Mouse (Mus musculus): Measurements from ENCODE around the gene Tgif1. TPM values are rescaled to one million over a fixed set of nuclear protein-coding genes. Genes with fewer than 3 reads are reported as not detected.
A peak's percentile ranks its signal among the peaks of the same experiment; 100 is the strongest.

Gene Tgif1
- polyA plus RNA-seq, 1 experiment from 2014 or later: 63.5 TPM

DNA sequence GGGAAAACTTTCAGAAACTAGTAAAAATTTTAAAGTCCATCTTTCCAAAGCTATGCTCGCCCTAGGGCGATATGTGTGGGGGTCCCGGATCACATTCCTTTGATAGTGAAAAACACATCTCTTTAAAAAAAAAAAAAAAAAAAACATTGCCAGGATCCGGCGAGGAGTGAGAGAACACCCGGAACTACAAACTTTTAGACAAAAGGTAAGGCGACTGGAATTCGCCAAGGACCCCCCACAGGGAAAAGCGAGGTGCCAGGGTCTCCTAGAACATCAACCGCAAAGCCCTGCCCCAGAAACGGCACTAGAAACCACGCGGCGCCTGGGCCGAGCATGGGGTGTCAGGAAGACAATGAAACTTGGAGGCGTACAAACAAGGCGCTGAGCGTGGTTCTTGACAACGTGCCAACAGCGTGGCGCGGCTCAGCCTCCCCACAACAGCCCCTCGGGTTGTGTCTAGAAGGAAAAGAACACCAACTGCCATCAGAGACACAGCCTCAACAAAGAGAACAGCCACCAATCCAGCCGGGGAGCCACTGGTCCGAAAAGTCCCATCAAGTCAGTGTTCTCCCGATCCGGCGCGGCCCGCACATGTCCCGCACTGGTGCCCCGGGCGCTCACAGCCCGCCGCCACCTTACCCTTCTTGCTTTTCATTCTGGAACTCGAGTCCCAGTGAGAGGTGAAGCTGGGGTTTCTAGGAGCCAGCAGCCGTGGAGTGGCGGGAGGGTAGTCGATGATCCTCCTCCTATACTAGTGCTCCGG lies 2.9 kb downstream of the Tgif1 start:
- ATAC-seq (replicated peaks; ENCODE audit: low FRiP score): peak; percentile 16
- H3K4me1 ChIP-seq (replicated peaks; ENCODE audit: control insufficient read depth, insufficient read depth, low read length): 0 out of 2 replicates have a peak, but pooled peaks cover 5% of the 10 kb centered on the region

DNA sequence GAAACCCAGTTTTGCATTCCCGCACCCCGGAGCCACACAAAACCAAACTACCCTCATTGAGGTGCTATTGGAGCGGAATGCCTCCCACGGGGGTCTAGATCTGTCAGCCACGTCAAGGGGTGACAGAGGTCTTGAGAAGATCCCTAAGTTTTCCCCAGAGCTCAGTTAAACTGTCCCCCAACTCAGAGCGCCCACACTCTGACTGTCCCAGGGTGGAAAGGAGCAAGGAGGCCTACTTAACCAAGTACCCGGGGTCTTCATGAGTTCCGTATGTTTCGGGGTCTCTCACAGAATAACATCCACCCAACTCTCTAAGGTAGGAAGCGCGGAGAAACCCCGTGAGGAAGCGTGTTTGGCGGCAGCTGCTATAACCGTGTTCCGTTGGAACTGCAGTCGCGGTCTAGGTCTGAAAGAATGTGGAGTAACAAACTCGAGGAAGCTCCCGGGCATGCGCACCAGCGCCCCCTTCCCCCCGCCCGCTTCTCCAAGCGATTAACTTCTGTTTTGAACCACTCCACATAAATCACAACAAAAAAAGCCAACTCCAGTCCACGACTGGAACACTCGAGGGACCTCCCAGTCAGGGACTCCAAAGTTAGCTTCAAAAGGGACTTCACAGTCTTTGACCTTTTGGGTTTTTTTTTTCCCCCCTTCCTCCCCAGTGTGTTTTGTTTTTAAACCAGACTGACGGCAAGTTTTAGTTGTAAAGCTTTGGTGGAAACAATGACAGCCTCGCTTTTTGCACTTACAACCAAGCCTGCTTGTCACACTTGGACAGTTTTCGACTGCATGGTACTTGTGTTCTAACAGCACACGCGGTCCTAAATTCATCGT lies 3.7 kb downstream of the Tgif1 start:
- peaks cover 2% of the 10 kb centered on the region; the same call in 1 of the 2 replicates for H3K36me3 ChIP-seq (ENCODE audit: control insufficient read depth, insufficient read depth, low read length)
- peak; percentile 93 for DNase-seq (ENCODE audit: low spot score)
- WGBS: under 1% methylated on average over 33 of the region's 33 CpGs
- no peaks in the 10 kb centered on the region for H3K9me3 ChIP-seq (ENCODE audit: control insufficient read depth, low read length)
- no peak; the same call in 1 of the 2 replicates for ATAC-seq (replicated peaks; ENCODE audit: low FRiP score)
- no peaks in the 10 kb centered on the region; the same call in 1 of the 2 replicates for H3K27me3 ChIP-seq (ENCODE audit: control insufficient read depth, insufficient read depth, low read length)
- H3K4me1 ChIP-seq (replicated peaks; ENCODE audit: control insufficient read depth, insufficient read depth, low read length): 0 out of 2 replicates have a peak, but pooled peaks cover 5% of the 10 kb centered on the region
- H3K9ac ChIP-seq (ENCODE audit: low read length): peak overlapping the region; percentile 87
- peak overlapping the region; percentile 64 for H3K4me2 ChIP-seq (ENCODE audit: low read depth, low read length, severe bottlenecking)
- peak overlapping the region; percentile 92 for H3K27ac ChIP-seq (ENCODE audit: low read depth, low read length)
- H3K4me3 ChIP-seq (ENCODE audit: low read depth, low read length): peak overlapping the region; percentile 49

More for the DNA sequence above, 2.9 kb downstream of the Tgif1 start:
- no peaks in the 10 kb centered on the region; the same call in 1 of the 2 replicates for H3K27me3 ChIP-seq (ENCODE audit: control insufficient read depth, insufficient read depth, low read length)
- H3K27ac ChIP-seq (ENCODE audit: low read depth, low read length): peak overlapping the region; percentile 92
- peak overlapping the region; percentile 49 for H3K4me3 ChIP-seq (ENCODE audit: low read depth, low read length)
- DNase-seq (ENCODE audit: low spot score): peak; percentile 85
- WGBS: under 1% methylated on average over 40 of the region's 40 CpGs
- H3K4me2 ChIP-seq (ENCODE audit: low read depth, low read length, severe bottlenecking): peak overlapping the region; percentile 64
- H3K36me3 ChIP-seq (ENCODE audit: control insufficient read depth, insufficient read depth, low read length): no peaks in the 10 kb centered on the region; the same call in 1 of the 2 replicates
- no peaks in the 10 kb centered on the region for H3K9me3 ChIP-seq (ENCODE audit: control insufficient read depth, low read length)
- peak overlapping the region; percentile 87 for H3K9ac ChIP-seq (ENCODE audit: low read length)

DNA sequence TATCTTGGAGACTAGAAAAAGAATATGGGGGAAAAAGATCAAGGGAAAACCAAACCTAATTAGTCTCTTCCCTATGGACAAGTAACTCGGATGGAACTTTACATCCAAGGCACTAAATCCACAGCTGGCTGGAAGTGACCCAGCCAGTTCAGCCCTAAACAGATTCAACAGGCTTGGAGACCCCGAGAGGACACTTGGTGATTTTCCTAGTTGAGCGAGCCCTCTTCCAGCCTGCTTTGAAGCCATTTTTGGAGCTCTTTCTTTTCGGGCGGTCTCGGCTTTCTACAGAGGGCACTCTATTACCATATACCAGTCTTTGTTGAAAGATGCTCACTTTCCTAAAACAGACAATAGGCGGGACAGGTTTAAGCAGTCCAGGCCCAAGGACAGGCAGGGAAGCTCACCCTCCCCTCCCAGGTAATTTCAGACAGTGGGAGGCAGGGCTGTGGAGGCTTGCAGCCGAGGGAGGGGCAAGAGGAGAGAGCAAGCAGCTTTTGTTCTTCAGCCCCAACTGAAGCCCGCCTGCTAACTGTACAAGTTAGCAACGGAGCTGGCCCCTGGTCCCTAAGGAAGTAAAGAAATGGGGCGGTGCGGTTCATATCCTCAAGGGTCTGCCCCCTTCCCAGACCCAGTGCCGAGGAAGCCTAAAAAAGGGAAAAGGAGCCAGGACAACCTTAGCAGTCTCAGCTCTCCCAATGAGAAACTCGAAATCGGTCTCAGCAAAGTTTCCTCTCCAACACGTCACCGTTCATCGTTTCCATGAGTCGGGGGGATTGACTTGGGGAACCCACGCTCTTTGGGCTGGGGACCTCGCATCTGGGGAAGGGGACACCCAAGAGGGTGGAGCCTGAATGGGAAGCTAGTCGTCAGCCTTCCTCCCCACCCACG lies 4.6 kb downstream of the Tgif1 start:
- peak overlapping the region; percentile 92 for H3K27ac ChIP-seq (ENCODE audit: low read depth, low read length)
- H3K4me3 ChIP-seq (ENCODE audit: low read depth, low read length): peak overlapping the region; percentile 49
- peak overlapping the region; percentile 64 for H3K4me2 ChIP-seq (ENCODE audit: low read depth, low read length, severe bottlenecking)
- WGBS: 0% methylated on average over 23 of the region's 23 CpGs
- H3K9me3 ChIP-seq (ENCODE audit: control insufficient read depth, low read length): no peaks in the 10 kb centered on the region
- DNase-seq (ENCODE audit: low spot score) (peak; percentile 74), ATAC-seq (replicated peaks; ENCODE audit: low FRiP score) (peak; percentile 31)
- H3K4me1 ChIP-seq (replicated peaks; ENCODE audit: control insufficient read depth, insufficient read depth, low read length): 0 out of 2 replicates have a peak, but pooled peaks cover 2% of the 10 kb centered on the region
- no peaks in the 10 kb centered on the region; the same call in 1 of the 2 replicates for H3K27me3 ChIP-seq (ENCODE audit: control insufficient read depth, insufficient read depth, low read length)
- H3K9ac ChIP-seq (ENCODE audit: low read length): peak overlapping the region; percentile 87
- peaks cover 4% of the 10 kb centered on the region; the same call in 1 of the 2 replicates for H3K36me3 ChIP-seq (ENCODE audit: control insufficient read depth, insufficient read depth, low read length)

DNA sequence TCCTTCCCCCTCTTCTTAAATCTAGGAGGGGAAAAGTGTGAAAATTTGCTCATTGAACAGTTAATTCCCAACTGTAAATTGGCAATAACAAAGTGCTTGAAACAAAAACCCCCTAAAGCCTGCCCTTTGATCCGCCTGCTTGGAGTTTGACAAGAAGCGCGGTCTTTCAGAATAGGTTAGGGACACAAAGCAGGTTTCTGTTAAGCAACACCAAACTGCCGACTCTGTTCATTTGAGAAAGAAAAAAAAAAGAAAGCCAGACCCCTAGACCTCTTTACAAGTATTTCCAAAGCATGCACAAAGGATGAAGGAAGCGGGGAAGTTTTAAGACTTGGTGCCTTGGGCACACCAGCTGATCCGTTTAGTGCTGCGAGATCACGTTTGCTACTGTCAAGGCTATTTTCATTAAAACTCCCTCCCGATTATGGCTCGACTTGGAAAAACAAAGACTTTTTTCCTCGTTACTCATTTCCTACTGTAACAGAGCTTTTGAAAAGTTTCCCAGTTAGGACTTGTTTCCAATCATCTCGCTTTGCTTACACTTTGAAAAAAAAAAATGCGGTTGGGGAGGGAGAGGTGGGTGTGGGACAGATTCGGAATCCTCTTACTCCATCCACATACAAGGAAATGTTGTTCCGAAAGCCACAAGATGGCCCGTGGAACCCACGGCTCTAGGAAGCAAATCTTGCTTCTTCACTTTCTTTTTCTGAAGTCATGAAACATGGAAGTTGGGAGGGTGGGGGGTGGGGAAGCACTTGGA lies 5.4 kb downstream of the Tgif1 start:
- Histone ChIP-seq H3K27ac (ENCODE audit: low read depth, low read length) (peak overlapping the region; percentile 92), H3K4me1 (replicated peaks; ENCODE audit: control insufficient read depth, insufficient read depth, low read length) (0 out of 2 replicates have a peak, but pooled peaks cover 2% of the 10 kb centered on the region), H3K4me3 (ENCODE audit: low read depth, low read length) (peak overlapping the region; percentile 49), H3K36me3 (ENCODE audit: control insufficient read depth, insufficient read depth, low read length) (peaks cover 4% of the 10 kb centered on the region; the same call in 1 of the 2 replicates), H3K9me3 (ENCODE audit: control insufficient read depth, low read length) (no peaks in the 10 kb centered on the region), H3K9ac (ENCODE audit: low read length) (peak overlapping the region; percentile 87; the same call in 1 of the 2 replicates), H3K4me2 (ENCODE audit: low read depth, low read length, severe bottlenecking) (peak overlapping the region; percentile 64), H3K27me3 (ENCODE audit: control insufficient read depth, insufficient read depth, low read length) (no peaks in the 10 kb centered on the region; the same call in 1 of the 2 replicates)
- ATAC-seq (replicated peaks; ENCODE audit: low FRiP score): no peak
- under 1% methylated on average over 17 of the region's 17 CpGs for WGBS
- peak; percentile 61 for DNase-seq (ENCODE audit: low spot score)

DNA sequence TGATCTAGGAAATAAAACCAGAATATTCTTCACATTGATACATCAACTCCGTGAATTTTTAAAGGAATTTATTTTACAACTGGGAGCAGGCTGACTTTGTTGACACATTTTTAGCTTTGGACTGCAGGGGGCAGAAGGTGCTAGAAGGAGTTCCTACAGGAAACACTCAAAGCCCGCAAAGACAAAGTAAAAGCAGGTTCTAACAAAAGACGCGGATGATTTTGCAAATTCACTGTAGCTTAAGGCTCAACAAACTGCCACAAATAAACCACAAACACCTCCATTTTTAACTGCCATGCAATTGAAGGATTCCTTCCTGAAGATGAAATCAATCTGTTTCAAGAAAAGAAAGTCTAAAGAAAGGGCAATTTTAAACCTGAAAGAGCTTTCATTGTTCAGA lies 6.3 kb downstream of the Tgif1 start:
- H3K4me3 ChIP-seq (ENCODE audit: low read depth, low read length): peak overlapping the region; percentile 11; the same call in 1 of the 2 replicates
- H3K9ac ChIP-seq (ENCODE audit: low read length): peak overlapping the region; percentile 27; the same call in 1 of the 2 replicates
- no peaks in the 10 kb centered on the region for H3K9me3 ChIP-seq (ENCODE audit: control insufficient read depth, low read length)
- 2% methylated on average over 4 of the region's 4 CpGs for whole genome bisulfite sequencing
- H3K27ac ChIP-seq (ENCODE audit: low read depth, low read length): 0 out of 2 replicates have a peak overlapping the region, but pooled peaks have one; percentile 41
- peaks cover 4% of the 10 kb centered on the region; the same call in 1 of the 2 replicates for H3K36me3 ChIP-seq (ENCODE audit: control insufficient read depth, insufficient read depth, low read length)
- 0 out of 2 replicates have a peak, but pooled peaks cover 2% of the 10 kb centered on the region for H3K4me1 ChIP-seq (replicated peaks; ENCODE audit: control insufficient read depth, insufficient read depth, low read length)
- no peaks in the 10 kb centered on the region; the same call in 1 of the 2 replicates for H3K27me3 ChIP-seq (ENCODE audit: control insufficient read depth, insufficient read depth, low read length)
- DNase-seq (ENCODE audit: low spot score): no peak
- ATAC-seq (replicated peaks; ENCODE audit: low FRiP score): no peak
- peak overlapping the region; percentile 33; the same call in 1 of the 2 replicates for H3K4me2 ChIP-seq (ENCODE audit: low read depth, low read length, severe bottlenecking)

DNA sequence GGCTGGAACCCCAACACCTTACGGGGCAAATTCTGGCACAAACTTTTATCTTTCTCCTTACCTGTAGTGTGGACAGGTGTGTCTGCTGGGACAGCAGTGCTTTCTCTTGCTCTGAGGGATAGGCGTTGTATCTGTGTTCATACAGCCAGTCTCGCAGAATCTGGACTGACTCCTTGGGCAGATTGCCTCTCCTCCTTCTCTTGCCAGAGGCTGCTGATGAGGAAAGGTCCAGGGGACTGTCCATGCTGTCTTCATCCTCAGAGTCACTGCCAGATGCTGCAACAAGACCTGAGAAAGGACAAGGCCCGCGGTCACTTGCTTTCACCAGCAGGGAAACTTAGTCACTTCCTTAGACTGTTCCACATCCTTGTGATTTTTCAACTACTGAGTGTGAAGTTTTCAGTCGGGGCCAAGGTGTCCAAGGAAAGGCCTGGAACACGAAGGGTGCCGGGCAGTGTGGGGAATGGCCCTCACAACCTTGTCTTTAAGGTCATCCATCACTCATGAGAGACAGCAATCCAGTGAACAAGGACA lies 7.2 kb downstream of the Tgif1 start:
- no peaks in the 10 kb centered on the region for H3K9me3 ChIP-seq (ENCODE audit: control insufficient read depth, low read length)
- no peak overlapping the region for H3K4me2 ChIP-seq (ENCODE audit: low read depth, low read length, severe bottlenecking)
- 80% methylated on average over 8 of the region's 8 CpGs for WGBS
- ATAC-seq (replicated peaks; ENCODE audit: low FRiP score) (no peak), DNase-seq (ENCODE audit: low spot score) (no peak)
- no peak overlapping the region for H3K9ac ChIP-seq (ENCODE audit: low read length)
- H3K4me1 ChIP-seq (replicated peaks; ENCODE audit: control insufficient read depth, insufficient read depth, low read length): 0 out of 2 replicates have a peak, but pooled peaks cover 2% of the 10 kb centered on the region
- peaks cover 4% of the 10 kb centered on the region; the same call in 1 of the 2 replicates for H3K36me3 ChIP-seq (ENCODE audit: control insufficient read depth, insufficient read depth, low read length)
- no peak overlapping the region for H3K4me3 ChIP-seq (ENCODE audit: low read depth, low read length)
- H3K27ac ChIP-seq (ENCODE audit: low read depth, low read length): no peak overlapping the region
- no peaks in the 10 kb centered on the region; the same call in 1 of the 2 replicates for H3K27me3 ChIP-seq (ENCODE audit: control insufficient read depth, insufficient read depth, low read length)

DNA sequence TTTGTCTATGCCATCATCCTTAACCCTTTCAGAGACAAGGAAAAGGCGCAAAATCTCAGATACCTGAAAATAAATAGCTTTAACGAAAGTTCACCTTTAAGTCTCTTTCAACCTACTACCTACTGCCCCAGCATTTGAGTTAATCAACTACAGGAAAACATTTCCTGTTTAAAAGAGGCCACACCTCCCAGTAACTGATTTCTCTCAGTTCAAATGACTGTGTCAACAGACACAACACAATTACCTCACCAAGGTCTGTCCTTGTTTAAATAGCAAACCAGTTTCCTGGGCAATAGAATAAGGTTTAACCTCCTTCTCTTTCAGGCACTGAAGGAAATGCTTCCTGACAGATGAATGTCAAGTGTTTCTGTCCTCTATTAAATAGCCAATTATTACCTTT lies 7.8 kb downstream of the Tgif1 start:
- Histone ChIP-seq H3K9me3 (ENCODE audit: control insufficient read depth, low read length) (no peaks in the 10 kb centered on the region), H3K27ac (ENCODE audit: low read depth, low read length) (no peak overlapping the region), H3K9ac (ENCODE audit: low read length) (no peak overlapping the region), H3K36me3 (ENCODE audit: control insufficient read depth, insufficient read depth, low read length) (peaks cover 4% of the 10 kb centered on the region; the same call in 1 of the 2 replicates), H3K27me3 (ENCODE audit: control insufficient read depth, insufficient read depth, low read length) (no peaks in the 10 kb centered on the region; the same call in 1 of the 2 replicates), H3K4me1 (replicated peaks; ENCODE audit: control insufficient read depth, insufficient read depth, low read length) (0 out of 2 replicates have a peak, but pooled peaks cover 2% of the 10 kb centered on the region), H3K4me3 (ENCODE audit: low read depth, low read length) (no peak overlapping the region), H3K4me2 (ENCODE audit: low read depth, low read length, severe bottlenecking) (no peak overlapping the region)
- ATAC-seq (replicated peaks; ENCODE audit: low FRiP score): no peak
- no peak for DNase-seq (ENCODE audit: low spot score)
- WGBS: 87% methylated on average over 2 of the region's 2 CpGs

Data from forebrain, embryonic 11.5 days (tissue).